Comparison of ENCODE assay signal across 9 mouse cellular contexts in the genomic region with DNA sequence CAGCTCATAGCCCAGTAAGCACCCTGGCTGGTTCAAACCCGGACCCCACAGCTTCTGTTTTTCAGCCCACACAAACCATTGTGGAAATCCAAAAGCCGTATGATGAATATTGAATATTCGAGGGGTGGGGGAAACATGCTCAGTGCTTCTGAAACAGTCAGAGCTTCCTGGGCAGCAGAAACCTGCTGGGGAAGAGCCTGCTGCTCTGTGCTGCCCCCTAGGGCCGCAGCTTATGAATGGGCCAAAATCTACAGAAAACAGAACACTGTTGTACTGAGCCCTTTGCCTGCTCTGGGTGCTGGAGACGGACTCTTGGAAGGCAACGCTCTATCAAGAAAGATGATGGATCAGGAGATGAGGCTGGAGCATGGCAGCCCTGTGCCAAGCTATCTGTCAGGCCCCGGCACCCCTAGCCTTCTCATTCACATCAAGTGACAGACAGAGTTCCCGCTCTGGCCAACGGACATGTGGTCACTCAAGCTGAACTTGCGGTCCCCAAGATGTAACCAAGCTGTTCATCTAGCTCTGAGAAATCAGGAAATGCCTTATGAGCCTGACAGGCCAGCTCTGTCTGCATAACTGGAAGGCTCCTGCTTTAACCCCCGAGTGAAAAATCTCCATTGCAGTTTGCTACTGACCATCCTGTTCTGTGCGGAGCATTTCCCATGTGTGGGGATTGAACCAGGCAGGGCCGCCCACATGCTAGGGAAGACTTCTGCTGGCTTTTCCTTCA. TPM values are rescaled to one million over a fixed set of nuclear protein-coding genes. Genes with fewer than 3 reads are reported as not detected.
A peak's percentile ranks its signal among the peaks of the same experiment; 100 is the strongest.
DNase-seq lines count a peak whose midpoint lies in the region; ATAC-seq and TF ChIP-seq lines count a peak whose summit lies in the region.
"Had no signal": no experiment of that assay in that cellular context is flagged by ENCODE, and none has a peak within 500 bp of the region (broad histone marks: within the 10 kb centered on the region; RNA-seq: fewer than 3 reads in every experiment).

No protein-coding gene starts in this region.

- 53% methylated on average over 13 of the region's 13 CpGs for WGBS in lung, embryonic 16.5 days
- 73% methylated on average over 13 of the region's 13 CpGs for WGBS in hindbrain, embryonic 13.5 days

- H3K27me3 ChIP-seq in lung, embryonic 16.5 days (ENCODE audit: control insufficient read depth, insufficient read depth, low read depth, low read length): no peaks in the 10 kb centered on the region
- 0 out of 2 replicates have a peak, but pooled peaks cover 18% of the 10 kb centered on the region for H3K27me3 ChIP-seq in hindbrain, embryonic 13.5 days

- H3K9ac ChIP-seq in ES-E14 (ENCODE audit: insufficient read depth, low read depth, low read length, poor library complexity, severe bottlenecking): no peak overlapping the region
- no peak overlapping the region for H3K9ac ChIP-seq in lung, embryonic 16.5 days (ENCODE audit: low read length)
- H3K9ac ChIP-seq in hindbrain, embryonic 13.5 days: no peak overlapping the region
- H3K9ac ChIP-seq: heart, embryonic 15.5 days had no signal

- no peak overlapping the region for H3K4me2 ChIP-seq in lung, embryonic 16.5 days (ENCODE audit: low read depth, low read length)
- no peak overlapping the region for H3K4me2 ChIP-seq in hindbrain, embryonic 13.5 days
- H3K4me2 ChIP-seq: heart, embryonic 15.5 days had no signal

- ATAC-seq in lung, embryonic 16.5 days (ENCODE audit: low read depth): peak; percentile 57; the same call in 1 of the 2 replicates
- no peak for ATAC-seq in hindbrain, embryonic 13.5 days (ENCODE audit: low FRiP score)

- no peak overlapping the region for H3K27ac ChIP-seq in ES-E14 (ENCODE audit: insufficient read depth, low read depth, low read length, poor library complexity, severe bottlenecking)
- H3K27ac ChIP-seq in lung, embryonic 16.5 days (ENCODE audit: low read length): no peak overlapping the region
- no peak overlapping the region for H3K27ac ChIP-seq in hindbrain, embryonic 13.5 days
- H3K27ac ChIP-seq: heart, embryonic 15.5 days had no signal

- H3K4me3 ChIP-seq in ES-E14 (ENCODE audit: insufficient read depth in 1 of 2, low read depth in 1 of 2, low read length in 2 of 2, poor library complexity in 1 of 2, severe bottlenecking in 1 of 2): no peak overlapping the region
- H3K4me3 ChIP-seq in lung, embryonic 16.5 days (ENCODE audit: low read length): no peak overlapping the region
- no peak overlapping the region for H3K4me3 ChIP-seq in hindbrain, embryonic 13.5 days
- H3K4me3 ChIP-seq: heart, embryonic 15.5 days had no signal

- H3K4me1 ChIP-seq in ES-E14 (ENCODE audit: control insufficient read depth in 2 of 2, insufficient read depth in 2 of 2, low read length in 2 of 2, poor library complexity in 1 of 2): no peaks in the 10 kb centered on the region
- no peaks in the 10 kb centered on the region for H3K4me1 ChIP-seq in lung, embryonic 16.5 days (replicated peaks; ENCODE audit: control insufficient read depth, insufficient read depth, low read length)
- H3K4me1 ChIP-seq in hindbrain, embryonic 13.5 days (replicated peaks): peaks cover 8% of the 10 kb centered on the region; the same call in 1 of the 2 replicates
- H3K4me1 ChIP-seq: heart, embryonic 15.5 days had no signal

- no peaks in the 10 kb centered on the region for H3K9me3 ChIP-seq in ES-E14 (ENCODE audit: control insufficient read depth, insufficient read depth, low read depth, low read length)
- H3K9me3 ChIP-seq in lung, embryonic 16.5 days (ENCODE audit: control insufficient read depth, low read length): no peaks in the 10 kb centered on the region
- no peaks in the 10 kb centered on the region for H3K9me3 ChIP-seq in hindbrain, embryonic 13.5 days
- H3K9me3 ChIP-seq: heart, embryonic 15.5 days had no signal

- H3K36me3 ChIP-seq in ES-E14 (ENCODE audit: control insufficient read depth, insufficient read depth, low read length, poor library complexity, severe bottlenecking): no peaks in the 10 kb centered on the region
- H3K36me3 ChIP-seq in lung, embryonic 16.5 days (ENCODE audit: control insufficient read depth, insufficient read depth, low read length): no peaks in the 10 kb centered on the region
- H3K36me3 ChIP-seq in hindbrain, embryonic 13.5 days: no peaks in the 10 kb centered on the region
- H3K36me3 ChIP-seq: heart, embryonic 15.5 days had no signal

- in situ Hi-C loops in ES-E14 (cut with MboI; ENCODE audit: low sequenced_read_pairs in 2 of 2, unreplicated experiment in 2 of 2): no loop called here

- DNase-seq in adrenal gland, postnatal 36 days: peak; percentile 42 to 60
- no peak for DNase-seq in adrenal gland, adult 8-10 months
- DNase-seq in layer of hippocampus, adult 18-20 months (ENCODE audit: low spot score in 2 of 2): peak; percentile 37 to 58
- DNase-seq in layer of hippocampus, postnatal 36 days: no peak
- peak; percentile 27 for DNase-seq in ES-E14 (ENCODE audit: low read depth, low spot score)
- no peak for DNase-seq in ovary, postnatal 14 days (ENCODE audit: low spot score)

TF ChIP-seq in ES-E14, 5 proteins besides CTCF, POLR2A, EP300 and RAD21:
- TF ChIP-seq ZNF384 (IDR thresholded peaks at IDR 0.05; ENCODE audit: low read depth, low read length): no peak
- no peak for TF ChIP-seq MAFK (IDR thresholded peaks at IDR 0.05; ENCODE audit: insufficient read depth, low read depth, low read length)
- TF ChIP-seq CHD2 (IDR thresholded peaks at IDR 0.05; ENCODE audit: low read depth, low read length): no peak
- TF ChIP-seq ZC3H11A (IDR thresholded peaks at IDR 0.05; ENCODE audit: borderline replicate concordance, low read depth, low read length): no peak
- no peak for TF ChIP-seq HCFC1 (IDR thresholded peaks at IDR 0.05; ENCODE audit: borderline replicate concordance, insufficient read depth, low read length)

RNA-seq across cellular contexts. Expression of a gene that starts 32.5 kb away (rescaled TPM):
- under 1 TPM in 1 of 2 experiments, not detected in 1; 0.72 TPM for total RNA-seq in adrenal gland, postnatal 36 days (2021)
- total RNA-seq in adrenal gland, adult 8-10 months (2022): under 1 TPM in 2 of 4 experiments, not detected in 2; 0.35 to 0.78 TPM
- under 1 TPM; 0.18 to 0.27 TPM for total RNA-seq in layer of hippocampus, adult 18-20 months (2021)
- total RNA-seq in layer of hippocampus, postnatal 36 days (2021): under 1 TPM; 0.15 to 0.20 TPM
- total RNA-seq in ES-E14 (2012; rRNA removed): not detected in 2 replicates
- polyA plus RNA-seq in lung, embryonic 16.5 days (2015; fragmentation: Nextera tagmentation; extraction: Ambion mirVana): 0.09 and 0.19 TPM in 2 replicates
- polyA plus RNA-seq in hindbrain, embryonic 13.5 days (2015; fragmentation: Nextera tagmentation; extraction: Ambion mirVana): 0.06 and 0.10 TPM in 2 replicates

RNA-seq across cellular contexts. Expression of a gene that starts 38.9 kb away (rescaled TPM):
- total RNA-seq in adrenal gland, postnatal 36 days (2021): 1 to 10 TPM; 3.7 to 4.0 TPM
- total RNA-seq in adrenal gland, adult 8-10 months (2022): 1 to 10 TPM in 2 of 4 experiments, under 1 TPM in 2; 0.49 to 8.0 (median 4.0) TPM
- 10 to 100 TPM; 26.0 to 31.4 TPM for total RNA-seq in layer of hippocampus, adult 18-20 months (2021)
- total RNA-seq in layer of hippocampus, postnatal 36 days (2021): 10 to 100 TPM; 29.9 to 30.8 TPM
- 0.16 TPM in 1 of 2 replicates, not detected in the other for total RNA-seq in ES-E14 (2012; rRNA removed)
- polyA plus RNA-seq in lung, embryonic 16.5 days (2015; fragmentation: Nextera tagmentation; extraction: Ambion mirVana): 11.6 and 17.4 TPM in 2 replicates
- polyA plus RNA-seq in hindbrain, embryonic 13.5 days (2015; fragmentation: Nextera tagmentation; extraction: Ambion mirVana): 0.17 and 0.26 TPM in 2 replicates

RNA-seq across cellular contexts. Expression of a gene that starts 54.8 kb away (rescaled TPM):
- total RNA-seq in adrenal gland, postnatal 36 days (2021): 10 to 100 TPM; 38.9 to 47.8 TPM
- total RNA-seq in adrenal gland, adult 8-10 months (2022): 10 to 100 TPM; 39.9 to 50.2 (median 45.4) TPM
- 10 to 100 TPM; 72.1 to 76.9 TPM for total RNA-seq in layer of hippocampus, adult 18-20 months (2021)
- 10 to 100 TPM; 71.9 to 76.2 TPM for total RNA-seq in layer of hippocampus, postnatal 36 days (2021)
- total RNA-seq in ES-E14 (2012; rRNA removed): 7.5 and 8.1 TPM in 2 replicates
- 26.3 and 30.1 TPM in 2 replicates for polyA plus RNA-seq in lung, embryonic 16.5 days (2015; fragmentation: Nextera tagmentation; extraction: Ambion mirVana)
- polyA plus RNA-seq in hindbrain, embryonic 13.5 days (2015; fragmentation: Nextera tagmentation; extraction: Ambion mirVana): 18.4 and 19.1 TPM in 2 replicates

Comparison
In these comparisons a context has a peak if more than half of its experiments do, and no peak if none do; other contexts are left out.
1. DNase-seq: peak in adrenal gland, postnatal 36 days (2 of 2), layer of hippocampus, adult 18-20 months (2 of 2) and ES-E14 (single experiment); none in adrenal gland, adult 8-10 months (single experiment), layer of hippocampus, postnatal 36 days (0 of 2) and ovary, postnatal 14 days (single experiment).